Mouse (Mus musculus) midbrain, postnatal 0 days (tissue): ENCODE measurements around the gene H3f3b. TPM values are rescaled to one million over a fixed set of nuclear protein-coding genes. Genes with fewer than 3 reads are reported as not detected.

Experiments
- ATAC-seq: fragments of 200-750 bp; cut with Nextera tagmentation; 2 replicates; pipeline ENCODE4 v1.8.0; 2017; ENCODE audit warnings: moderate number of reproducible peaks, mild to moderate bottlenecking, moderate TSS enrichment, moderate library complexity; ENCODE audit not compliant: low FRiP score
- DNase-seq: peaks from one replicate; pipeline ENCODE4 v3.0.0-alpha.2; 2015; ENCODE audit warnings: low spot score
- H3K27ac ChIP-seq: fragments of 300-500 bp; sonication (generic); 2 replicates; pipeline ENCODE4 v1.5.1; 2014; ENCODE audit warnings: low read depth, mild to moderate bottlenecking, low read length, mixed read lengths
- H3K27me3 ChIP-seq: fragments of 300-500 bp; sonication (generic); 2 replicates; pipeline ENCODE4 v1.6.1; 2014; ENCODE audit warnings: low read length, control low read depth, mixed read lengths; ENCODE audit not compliant: insufficient read depth
- H3K36me3 ChIP-seq: fragments of 300-500 bp; sonication (generic); 2 replicates; pipeline ENCODE4 v1.6.1; 2014; ENCODE audit warnings: low read length, control low read depth, mixed read lengths; ENCODE audit not compliant: insufficient read depth
- H3K4me1 ChIP-seq: fragments of 300-500 bp; sonication (generic); 2 replicates; pipeline ENCODE4 v1.6.1; 2014; ENCODE audit warnings: mild to moderate bottlenecking, control low read depth, antibody characterized with exemption, low read length, mixed read lengths; ENCODE audit not compliant: insufficient read depth
- H3K4me2 ChIP-seq: fragments of 300-500 bp; sonication (generic); 2 replicates; pipeline ENCODE4 v1.6.1; 2014; ENCODE audit warnings: low read depth, mild to moderate bottlenecking, low read length, mixed read lengths; ENCODE audit not compliant: poor library complexity, severe bottlenecking
- H3K4me3 ChIP-seq: fragments of 300-500 bp; sonication (generic); 2 replicates; pipeline ENCODE4 v1.5.1; 2014; ENCODE audit warnings: low read depth, mild to moderate bottlenecking, low read length, moderate library complexity
- H3K9ac ChIP-seq: fragments of 300-500 bp; sonication (generic); replicated peaks from 2 replicates; pipeline ENCODE4 v1.6.1; 2014; ENCODE audit warnings: mild to moderate bottlenecking, low read length, moderate library complexity, mixed read lengths; ENCODE audit not compliant: poor library complexity, severe bottlenecking
- H3K9me3 ChIP-seq: fragments of 300-500 bp; sonication (generic); 2 replicates; pipeline ENCODE4 v1.6.1; 2016; ENCODE audit warnings: low read length, control low read depth
- CTCF ChIP-seq: IDR thresholded peaks from 2 replicates; pipeline ENCODE4 v1.5.1; 2016; ENCODE audit warnings: antibody characterized with exemption, mild to moderate bottlenecking
- WGBS: fragments of 180-500 bp; shearing (Covaris S2); extraction: QIAGEN DNeasy Blood & Tissue Kit; methylation state at CpG from one replicate; pipeline ENCODE4 v1.1.7; 2014; 5-methylcytosine and 5-hydroxymethylcytosine counted together
- polyA plus RNA-seq: library from polyadenylated mRNA; unstranded; fragments of >200 nt; fragmentation: Nextera tagmentation; extraction: Ambion mirVana; gene quantifications from 2 replicates; pipeline ENCODE4 v1.2.1, GENCODE M21; 2015
- total RNA-seq: library from RNA; depleted of rRNA; stranded (reverse); fragments of >200 nt; gene quantifications from 2 replicates; pipeline ENCODE4 v1.2.3, GENCODE M21; 2014

The H3f3b gene
- total and polyA plus RNA-seq, 2 experiments from 2014 or later: 568 to 2,254 TPM

- Histone ChIP-seq H3K9ac (no peak overlapping the region), H3K4me3 (no peak overlapping the region), H3K9me3 (no peaks in the 10 kb centered on the region), H3K27me3 (no peaks in the 10 kb centered on the region), H3K27ac (no peak overlapping the region), H3K36me3 (peaks cover 87% of the 10 kb centered on the region), H3K4me1 (no peaks in the 10 kb centered on the region), H3K4me2 (no peak overlapping the region)
- WGBS: 94% methylated on average over 9 of the region's 9 CpGs
- no peak for TF ChIP-seq CTCF
- ATAC-seq: no peak
- no peak for DNase-seq
These were observed 25.9 kb upstream of the H3f3b start for GRCm38 (mm10) chr11:116053510-116054229.

GRCm38 (mm10) chr11:116050196-116050595 is 22.4 kb upstream of the H3f3b start:
- H3K4me1 ChIP-seq: no peaks in the 10 kb centered on the region
- H3K4me3 ChIP-seq: no peak overlapping the region
- no peak overlapping the region for H3K27ac ChIP-seq
- DNase-seq (no peak), ATAC-seq (no peak)
- WGBS: 87% methylated on average over 4 of the region's 4 CpGs
- H3K36me3 ChIP-seq: peaks cover 68% of the 10 kb centered on the region
- TF ChIP-seq CTCF: no peak
- no peaks in the 10 kb centered on the region for H3K9me3 ChIP-seq
- H3K9ac ChIP-seq: no peak overlapping the region
- no peaks in the 10 kb centered on the region for H3K27me3 ChIP-seq
- H3K4me2 ChIP-seq: no peak overlapping the region

GRCm38 (mm10) chr11:116049610-116050009 is 21.8 kb upstream of the H3f3b start:
- DNase-seq (no peak), ATAC-seq (no peak)
- TF ChIP-seq CTCF: no peak
- H3K9ac ChIP-seq: no peak overlapping the region
- no peak overlapping the region for H3K27ac ChIP-seq
- peaks cover 62% of the 10 kb centered on the region for H3K36me3 ChIP-seq
- H3K4me3 ChIP-seq: no peak overlapping the region
- H3K9me3 ChIP-seq: no peaks in the 10 kb centered on the region
- H3K4me1 ChIP-seq: no peaks in the 10 kb centered on the region
- WGBS: 85% methylated on average over 2 of the region's 2 CpGs
- H3K27me3 ChIP-seq: no peaks in the 10 kb centered on the region
- no peak overlapping the region for H3K4me2 ChIP-seq

- 95% methylated on average over 6 of the region's 6 CpGs for WGBS
- Histone ChIP-seq H3K27ac (no peak overlapping the region), H3K4me3 (no peak overlapping the region), H3K9me3 (no peaks in the 10 kb centered on the region), H3K4me1 (no peaks in the 10 kb centered on the region), H3K9ac (no peak overlapping the region), H3K27me3 (no peaks in the 10 kb centered on the region), H3K4me2 (no peak overlapping the region), H3K36me3 (peaks cover 25% of the 10 kb centered on the region)
- no peak for TF ChIP-seq CTCF
- DNase-seq: no peak
- ATAC-seq: no peak
These were observed 17.4 kb upstream of the H3f3b start for GRCm38 (mm10) chr11:116045173-116045572.

- no peak overlapping the region for H3K27ac ChIP-seq
- H3K4me3 ChIP-seq: no peak overlapping the region
- no peak for TF ChIP-seq CTCF
- H3K4me1 ChIP-seq: no peaks in the 10 kb centered on the region
- peaks cover 12% of the 10 kb centered on the region for H3K36me3 ChIP-seq
- DNase-seq (no peak), ATAC-seq (no peak)
- no peak overlapping the region for H3K9ac ChIP-seq
- WGBS: 97% methylated on average over 1 of the region's 1 CpGs
- H3K9me3 ChIP-seq: no peaks in the 10 kb centered on the region
- no peak overlapping the region for H3K4me2 ChIP-seq
- no peaks in the 10 kb centered on the region for H3K27me3 ChIP-seq
These were observed 15.5 kb upstream of the H3f3b start for GRCm38 (mm10) chr11:116043286-116043685.

- H3K4me2 ChIP-seq: no peak overlapping the region
- ATAC-seq: no peak
- TF ChIP-seq CTCF: no peak
- H3K27me3 ChIP-seq: no peaks in the 10 kb centered on the region
- no peak for DNase-seq
- H3K27ac ChIP-seq: no peak overlapping the region
- no peaks in the 10 kb centered on the region for H3K9me3 ChIP-seq
- peaks cover 9% of the 10 kb centered on the region for H3K36me3 ChIP-seq
- no peak overlapping the region for H3K4me3 ChIP-seq
- H3K4me1 ChIP-seq: no peaks in the 10 kb centered on the region
- no peak overlapping the region for H3K9ac ChIP-seq
- WGBS: 90% methylated on average over 5 of the region's 5 CpGs
These were observed 14.8 kb upstream of the H3f3b start for GRCm38 (mm10) chr11:116042372-116043138.
